Mouse (Mus musculus) frontal cortex, postnatal 36 days (tissue): ENCODE data around the gene Cldnd2.
A peak's percentile ranks its signal among the peaks of the same experiment; 100 is the strongest.
"Not testable (repeated sequence)": the region's sequence is repeated elsewhere in the genome, so short reads cannot be mapped to it uniquely, and the experiment has no call there.

ENCODE experiments used
- DNase-seq, 2 experiments: peaks; one replicate each; pipeline ENCODE4 v3.0.0; 2022; ENCODE audit warnings: low spot score in 2 of 2

Gene Cldnd2

DNA sequence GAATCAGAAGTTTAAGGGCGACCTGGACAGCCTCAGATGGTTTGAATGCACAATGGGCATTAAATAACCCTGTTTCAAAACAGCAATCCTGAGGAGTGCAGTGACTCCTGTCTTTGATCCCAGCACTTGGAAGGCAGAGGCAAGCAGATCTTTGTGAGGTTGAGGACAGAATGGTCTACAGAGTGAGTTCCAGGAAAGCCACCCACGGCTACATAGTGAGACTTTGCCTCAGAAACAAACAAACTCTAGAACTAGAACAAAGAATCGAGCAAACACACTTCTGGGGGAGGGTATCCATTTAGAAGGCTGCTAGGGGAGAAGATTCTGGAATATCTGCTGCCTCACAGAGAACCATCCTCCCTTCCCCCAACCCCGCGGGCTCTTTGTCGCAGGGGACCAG, at the start of gene Cldnd2:
Cldnd2 (plus strand) TSS at position 301 of the 400 bp plus-strand sequence.
- DNase-seq = no peak

DNA sequence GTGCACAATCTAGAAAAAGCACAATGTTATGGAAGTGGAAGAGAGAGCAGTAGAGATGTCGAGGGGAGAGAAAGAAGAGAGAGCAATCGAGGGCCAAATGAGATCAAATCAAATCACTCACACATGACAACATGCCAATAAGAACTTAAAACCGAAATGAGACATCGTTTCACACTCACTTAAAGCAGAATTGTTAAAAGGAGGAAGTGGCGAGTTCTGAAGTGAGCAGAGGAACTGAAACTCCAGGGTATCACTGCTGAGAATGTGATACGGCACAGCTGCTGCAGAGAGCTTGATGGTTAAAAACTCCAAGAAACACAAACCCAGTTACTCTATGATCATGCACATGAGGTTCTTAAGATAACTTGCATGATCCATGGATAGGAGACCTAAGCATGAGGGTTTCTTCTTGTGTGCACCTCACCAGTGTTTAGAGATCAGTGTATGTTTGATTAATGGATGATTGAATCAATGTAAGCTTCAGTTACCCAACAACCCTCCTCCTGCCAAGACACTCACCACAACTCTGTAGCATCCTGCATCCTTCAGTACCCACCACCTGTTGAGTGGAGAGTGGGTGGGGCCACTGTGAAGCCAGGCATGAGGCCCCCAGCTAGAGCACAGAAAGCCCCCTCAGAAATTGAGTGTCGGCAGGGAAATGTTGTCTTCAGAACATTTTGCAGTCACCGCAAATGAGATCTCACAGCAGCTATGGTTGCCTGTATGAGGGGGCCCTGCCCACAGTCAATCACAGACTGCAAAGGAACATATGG, 48.0 kb upstream of the Cldnd2 start:
- DNase-seq = no peak

DNA sequence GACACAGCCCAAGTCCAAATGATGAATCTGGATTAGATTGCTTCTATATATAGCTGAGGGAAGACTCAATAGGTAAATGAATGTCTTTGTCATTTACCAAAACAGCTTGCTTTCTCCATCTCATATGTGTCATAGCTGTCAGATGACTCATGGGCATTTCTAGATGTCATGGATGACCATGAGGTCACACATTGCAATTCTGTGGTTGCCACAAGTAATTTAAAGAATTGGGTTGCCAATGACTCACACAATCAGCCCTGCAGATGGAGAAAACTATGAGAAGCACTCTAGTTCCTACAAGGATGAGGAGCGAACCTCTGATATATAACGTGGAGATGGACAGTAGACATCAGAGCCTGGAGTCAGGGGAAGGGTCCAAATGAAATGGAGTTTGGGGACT, 41.1 kb upstream of the Cldnd2 start:
- no peak for DNase-seq

DNA sequence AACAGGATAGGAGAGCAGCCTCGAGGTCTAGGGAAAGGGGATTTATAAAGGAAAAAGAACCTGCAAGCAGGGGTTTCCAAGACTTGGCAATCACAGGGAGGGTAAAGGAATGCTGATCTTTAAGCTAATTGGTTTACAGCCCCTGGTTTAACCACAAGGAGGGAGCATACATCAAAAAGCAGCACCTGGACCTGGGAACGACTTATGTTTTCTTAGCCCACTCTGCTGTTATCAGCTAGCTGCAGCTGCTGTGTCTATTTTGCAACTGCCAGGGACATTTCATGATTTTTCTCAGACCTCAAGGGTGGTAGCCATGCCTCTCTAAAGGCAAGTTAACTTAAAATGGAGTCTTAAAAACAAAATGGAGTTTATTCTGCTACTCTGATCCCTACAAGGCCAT, 37.9 kb upstream of the Cldnd2 start:
- DNase-seq = no peak

DNA sequence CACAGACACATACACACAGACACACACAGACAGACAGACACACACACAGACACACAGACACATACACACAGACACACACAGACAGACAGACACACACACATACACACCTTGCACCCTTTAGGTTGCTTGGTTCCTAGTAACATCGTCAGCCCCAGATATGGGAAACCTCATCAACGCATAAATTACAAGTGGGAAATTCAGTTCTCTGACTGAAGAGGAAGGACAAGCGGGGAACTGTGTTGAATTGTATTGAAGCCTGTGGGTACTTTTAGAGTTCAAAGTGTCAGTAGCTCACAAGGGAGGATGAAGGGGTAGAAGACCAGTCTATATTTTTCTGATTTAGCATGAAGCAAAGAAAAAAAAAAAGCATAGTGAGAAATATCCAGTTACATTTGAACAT, 33.0 kb upstream of the Cldnd2 start:
- no peak for DNase-seq

DNA sequence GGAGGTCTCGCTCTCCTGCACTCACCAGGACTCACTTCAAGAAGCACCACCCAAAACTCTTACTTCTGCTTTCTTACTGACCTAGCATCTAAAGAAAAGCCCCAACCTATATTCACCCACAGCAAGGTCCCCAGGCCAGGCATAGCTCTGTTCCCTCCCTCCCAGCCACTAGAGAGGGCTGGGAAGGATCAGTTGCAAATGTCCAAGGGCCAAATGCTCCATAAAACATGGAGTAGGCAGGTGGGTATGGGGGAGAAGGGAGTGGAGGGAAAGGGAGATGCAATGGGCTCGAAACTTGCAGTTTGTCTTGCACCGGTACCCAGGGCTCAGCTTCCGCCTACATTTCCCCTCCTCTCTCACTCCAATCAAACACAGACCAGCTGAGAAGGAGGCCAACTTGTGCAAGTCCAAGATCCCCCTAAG, 32.4 kb upstream of the Cldnd2 start, which contains the start of gene Siglecg:
Siglecg (plus strand) TSS at position 74 of the 423 bp plus-strand sequence.
- no peak for DNase-seq

DNA sequence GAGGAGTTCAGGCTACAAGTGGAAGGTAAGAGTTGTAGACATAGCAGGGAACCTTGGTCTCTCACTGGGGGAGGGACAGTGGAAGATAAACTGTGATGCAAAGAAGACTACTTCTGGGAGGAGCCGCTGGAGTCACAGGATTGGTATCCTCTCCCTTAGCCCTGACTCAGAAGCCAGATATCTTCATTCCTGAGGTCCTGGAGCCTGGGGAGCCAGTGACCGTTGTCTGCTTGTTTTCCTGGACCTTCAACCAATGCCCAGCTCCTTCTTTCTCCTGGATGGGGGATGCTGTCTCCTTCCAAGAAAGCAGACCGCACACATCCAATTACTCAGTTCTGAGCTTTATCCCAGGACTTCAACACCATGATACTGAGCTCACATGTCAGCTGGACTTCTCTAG, 31.5 kb upstream of the Cldnd2 start:
- DNase-seq = no peak

DNA sequence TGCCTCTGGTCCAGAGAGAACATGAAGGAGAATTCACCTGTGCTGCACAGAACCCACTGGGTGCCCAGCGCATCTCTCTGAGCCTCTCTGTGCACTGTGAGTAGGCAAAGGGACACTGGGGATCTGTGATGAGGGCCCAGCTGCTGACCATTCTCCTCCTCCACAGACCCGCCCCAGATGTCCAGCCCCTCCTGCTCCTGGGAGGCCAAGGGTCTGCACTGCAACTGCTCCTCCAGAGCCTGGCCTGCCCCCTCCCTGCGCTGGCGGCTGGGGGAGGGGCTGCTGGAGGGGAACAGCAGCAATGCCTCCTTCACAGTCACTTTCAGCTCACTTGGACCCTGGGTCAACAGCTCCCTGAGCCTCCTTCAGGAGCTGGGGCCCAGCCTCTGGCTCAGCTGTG, 28.9 kb upstream of the Cldnd2 start:
- DNase-seq = not testable (repeated sequence)

DNA sequence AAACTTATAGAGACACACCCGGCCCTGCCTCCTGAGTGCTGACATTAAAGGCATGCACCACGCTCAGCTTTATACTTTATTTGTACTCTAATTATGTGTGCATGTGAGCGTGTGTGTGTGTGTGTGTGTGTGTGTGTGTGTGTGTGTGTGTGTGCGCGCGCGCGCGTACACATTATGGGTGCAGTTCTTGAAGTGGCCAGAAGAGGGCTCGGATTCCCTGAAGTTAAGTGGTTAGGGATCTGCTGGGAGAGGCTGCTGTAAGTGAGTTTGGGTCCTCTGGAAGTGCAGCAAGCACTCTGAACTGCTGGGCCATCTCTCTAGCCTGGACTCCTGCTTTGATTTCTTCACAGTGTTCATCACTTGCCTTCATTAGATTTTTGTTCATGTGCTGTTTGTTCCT, 23.3 kb upstream of the Cldnd2 start:
- no peak for DNase-seq

DNA sequence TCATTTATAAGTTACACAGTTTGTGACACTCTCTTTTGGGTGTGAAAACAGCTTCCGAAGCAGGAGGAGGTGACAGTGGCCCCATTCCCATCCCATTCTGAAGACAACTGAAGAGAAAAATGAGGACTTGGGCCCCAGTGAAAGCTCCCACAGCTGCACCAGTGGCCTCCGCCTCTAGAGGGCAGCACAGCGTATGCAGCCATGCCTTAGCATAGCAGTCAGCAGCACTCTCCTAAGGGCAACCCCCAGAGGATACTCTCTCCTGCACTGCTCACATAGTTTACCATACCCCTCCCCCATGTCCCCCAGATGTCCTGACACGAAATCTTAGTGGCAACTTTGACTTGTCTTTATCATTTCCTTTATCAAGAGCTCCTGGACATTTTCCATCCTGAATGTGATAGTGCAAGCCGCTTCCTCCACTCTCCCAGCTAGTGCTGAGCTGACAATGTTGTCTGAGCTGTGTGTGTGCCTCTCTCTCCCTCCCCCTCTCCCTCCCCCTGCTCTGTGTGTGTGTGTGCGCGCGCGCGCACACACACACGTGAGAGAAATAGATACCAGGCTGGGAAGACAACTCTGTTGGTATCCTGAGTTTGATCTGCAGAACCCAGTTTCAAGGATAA, 17.5 kb upstream of the Cldnd2 start:
- DNase-seq = peak; percentile 87 to 90

DNA sequence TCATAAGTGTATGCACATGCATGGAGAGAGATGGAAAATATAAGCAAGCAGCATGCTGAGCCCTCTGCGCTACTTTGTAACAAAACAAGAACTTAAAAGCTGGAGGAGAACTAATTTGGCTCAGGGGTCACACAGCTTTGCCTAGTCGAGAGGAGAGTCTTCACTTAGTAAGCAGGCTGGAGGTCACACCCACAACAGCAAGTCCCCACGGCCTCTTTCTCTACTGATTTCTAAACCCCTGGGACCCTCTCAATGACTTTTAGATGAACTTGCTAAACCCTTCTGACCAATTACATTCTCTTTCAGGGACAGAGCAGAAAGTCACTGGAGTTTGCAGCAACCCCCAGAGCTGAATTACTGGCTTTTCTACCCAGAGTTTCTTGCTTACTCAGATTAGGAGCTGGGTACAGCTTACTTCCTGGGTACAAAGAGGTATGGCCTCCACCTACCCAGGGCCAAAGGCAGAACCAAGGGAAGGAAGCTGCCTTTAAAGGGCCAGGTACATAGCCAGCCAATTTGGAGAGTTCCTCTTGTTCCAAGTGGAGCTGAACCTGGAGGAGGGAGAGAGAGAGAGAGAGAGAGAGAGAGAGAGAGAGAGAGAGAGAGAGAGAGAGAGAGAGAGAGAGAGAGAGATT, 16.5 kb upstream of the Cldnd2 start:
- no peak for DNase-seq

DNA sequence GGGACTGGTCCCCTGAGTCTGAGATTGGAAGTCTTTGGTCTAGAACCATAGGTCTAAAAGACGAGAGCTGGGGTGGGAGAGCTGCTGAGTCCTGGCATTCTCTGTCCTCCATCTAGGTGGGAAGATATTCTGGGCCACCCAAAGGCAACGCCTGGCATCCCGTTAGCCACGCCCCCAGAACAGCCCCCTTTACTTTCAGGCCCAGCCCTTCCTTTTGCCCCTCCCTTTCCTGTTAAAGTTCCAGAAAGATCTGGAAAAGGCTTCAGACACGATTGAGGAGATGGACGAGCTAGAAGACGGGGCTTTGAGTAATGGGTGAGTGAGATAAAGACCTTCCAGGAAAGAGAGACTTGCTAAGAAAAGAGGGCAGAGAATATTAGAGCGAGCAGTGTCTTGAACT, 13.2 kb upstream of the Cldnd2 start, which contains the start of gene Lim2:
Lim2 (plus strand) TSS at position 265 of the 400 bp plus-strand sequence.
- DNase-seq = no peak

DNA sequence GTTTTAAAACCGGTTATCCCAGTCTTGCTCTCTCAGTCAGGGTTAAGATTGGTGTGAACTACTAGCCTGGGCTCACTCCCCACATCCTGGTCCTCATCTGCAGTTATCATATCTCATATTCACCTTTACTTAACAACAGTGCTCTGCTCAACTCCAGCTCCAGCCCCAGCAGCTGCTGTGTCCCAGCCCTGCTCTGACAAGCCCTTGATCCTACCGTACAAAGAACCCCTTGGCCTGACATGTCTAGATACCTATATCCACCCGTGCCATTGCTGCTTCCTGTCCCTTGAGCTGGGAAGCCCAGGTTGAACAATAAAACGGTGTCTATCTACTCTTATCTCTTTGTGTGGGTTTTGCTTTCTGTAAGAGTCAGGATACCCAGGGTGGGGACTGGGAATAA, 11.1 kb upstream of the Cldnd2 start:
- no peak for DNase-seq

DNA sequence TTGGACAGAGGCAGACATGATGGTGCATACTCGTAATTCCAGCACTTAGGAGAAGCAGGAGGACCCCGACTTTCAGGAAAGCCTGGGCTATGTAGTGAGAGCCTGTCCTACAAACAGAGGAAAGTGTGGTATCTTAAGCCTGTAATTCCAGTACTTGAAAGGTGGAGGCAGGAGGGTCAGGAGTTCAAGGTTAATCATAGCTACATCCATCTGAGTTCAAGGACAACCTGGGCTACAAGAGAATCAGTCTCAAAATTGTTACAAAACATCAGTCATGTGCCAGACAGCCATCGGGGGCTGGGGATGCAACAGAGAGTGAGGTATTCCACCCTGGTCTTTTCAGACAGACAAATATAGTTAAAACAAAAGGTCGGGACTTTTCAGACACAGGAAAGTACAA, 7.7 kb upstream of the Cldnd2 start:
- DNase-seq = no peak

DNA sequence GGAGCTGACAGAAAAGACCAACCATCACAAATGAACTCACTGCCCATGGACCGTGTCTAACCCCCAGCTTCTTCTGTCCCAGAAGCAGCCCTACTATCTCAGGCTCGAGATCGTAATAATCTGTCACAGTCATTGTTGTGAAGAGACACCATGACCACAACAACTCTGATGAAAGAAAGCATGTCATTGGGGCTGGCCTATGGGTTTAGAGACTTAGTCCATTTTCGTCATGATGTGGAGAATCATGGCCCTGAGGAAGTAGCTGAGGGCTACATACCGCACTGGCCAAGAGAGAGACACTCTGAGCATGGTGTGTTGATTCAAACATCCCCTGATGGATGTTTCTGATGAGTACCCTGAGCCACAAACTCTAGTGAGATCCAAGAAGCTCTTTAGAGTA, 5.9 kb upstream of the Cldnd2 start:
- DNase-seq = no peak

DNA sequence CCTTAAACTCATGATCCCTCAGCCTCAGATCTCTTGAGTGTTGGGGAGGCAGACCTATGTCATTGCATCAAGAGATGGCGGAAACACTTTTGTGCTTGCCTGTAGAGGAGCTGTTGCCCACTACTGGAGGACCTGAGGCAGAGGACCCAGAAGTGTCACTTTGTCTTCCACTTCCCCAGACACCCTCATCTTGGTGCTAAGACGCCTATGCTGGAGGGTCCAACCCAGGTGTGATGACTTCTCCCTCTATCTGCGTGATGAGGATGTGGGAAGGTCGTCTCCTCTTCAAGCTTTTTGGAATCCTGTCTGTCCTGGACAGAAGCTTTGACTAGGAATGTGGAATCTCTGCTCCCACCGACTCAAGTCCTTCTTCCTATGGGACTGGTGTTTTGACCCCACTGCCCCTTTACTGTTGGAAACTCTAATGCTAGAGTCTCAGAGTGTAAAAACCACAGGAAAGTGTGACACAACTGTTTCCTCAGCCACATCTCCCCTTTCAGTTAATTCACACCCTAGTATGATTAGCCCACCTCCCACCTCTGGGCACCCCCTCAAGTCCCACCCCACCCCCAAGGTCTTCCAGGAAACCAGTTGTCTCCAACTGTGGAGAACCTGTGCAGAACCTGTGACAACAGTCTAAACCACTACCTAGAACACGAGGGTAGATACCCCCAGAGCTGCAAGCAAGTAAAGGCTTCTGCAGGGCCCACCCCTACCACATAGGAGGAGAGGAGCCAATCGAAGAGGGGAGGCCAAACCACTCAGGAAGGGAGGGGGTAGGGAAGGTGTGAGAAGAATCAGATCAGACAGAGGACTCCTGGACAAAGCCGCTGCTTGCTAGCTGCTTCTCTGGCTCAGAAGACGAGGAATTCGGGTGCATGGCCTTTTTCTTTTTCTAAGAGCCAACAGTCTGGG, 4.0 kb upstream of the Cldnd2 start, which contains the start of gene Nkg7:
Nkg7 (plus strand) TSS at position 733 of the 915 bp plus-strand sequence.
- no peak for DNase-seq

DNA sequence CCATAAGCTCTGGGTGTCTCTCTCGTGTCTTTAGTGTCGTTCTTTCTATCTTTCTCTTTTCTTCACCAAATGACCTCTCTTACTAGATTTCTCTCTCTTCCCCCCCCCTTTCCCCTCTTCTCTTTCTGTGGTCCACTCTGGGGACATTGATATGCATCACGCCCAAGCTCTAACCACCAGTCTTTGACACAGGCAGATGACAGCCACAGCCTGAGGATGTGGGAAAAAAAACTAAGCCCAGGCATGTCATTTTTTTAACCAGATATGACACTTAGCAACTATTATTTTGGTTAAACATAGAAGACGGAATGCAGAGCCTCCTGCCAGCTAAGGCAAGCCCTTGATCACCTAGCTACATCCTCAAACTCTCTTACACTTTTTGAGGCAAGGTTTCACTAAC, 2.0 kb upstream of the Cldnd2 start:
- no peak for DNase-seq

DNA sequence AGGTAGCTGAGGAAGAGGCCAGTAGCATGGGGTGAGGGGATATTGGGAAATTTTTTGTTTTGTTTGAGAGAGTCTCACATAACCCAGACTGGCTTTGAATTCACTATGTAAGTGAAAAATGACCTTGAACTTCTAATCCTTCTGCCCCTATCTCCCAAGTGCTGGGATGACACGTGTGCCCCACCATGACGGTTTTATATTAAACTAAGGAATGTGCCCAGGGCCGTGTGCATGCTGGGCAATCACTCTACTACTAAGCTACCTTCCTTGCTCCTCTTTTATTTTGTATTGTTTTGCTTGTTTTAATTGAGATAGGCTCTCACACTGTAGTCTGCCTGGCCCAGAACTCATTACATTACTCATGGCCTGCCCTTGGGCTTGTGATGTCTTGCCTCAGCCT, 489 bp downstream of the Cldnd2 start:
- no peak for DNase-seq

DNA sequence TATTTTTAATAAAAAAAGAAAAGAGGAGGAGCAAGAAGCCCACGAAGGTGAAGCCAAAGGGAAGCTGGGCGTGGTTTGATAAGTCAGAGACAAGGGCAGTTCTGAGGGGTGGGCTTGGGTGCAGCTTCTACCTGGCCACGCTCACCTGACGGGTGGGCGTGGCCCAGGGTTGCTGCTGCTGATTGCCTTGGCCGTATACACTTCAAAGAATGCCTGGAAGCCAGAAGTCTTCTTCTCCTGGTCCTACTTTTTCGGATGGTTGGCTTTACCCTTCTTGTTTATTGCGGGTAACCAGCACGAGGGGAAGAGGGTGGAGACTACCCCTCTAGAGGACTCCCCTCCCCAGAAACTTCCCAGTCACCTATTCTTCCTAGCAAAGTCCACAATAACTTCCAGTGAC, 2.1 kb downstream of the Cldnd2 start:
- no peak for DNase-seq

DNA sequence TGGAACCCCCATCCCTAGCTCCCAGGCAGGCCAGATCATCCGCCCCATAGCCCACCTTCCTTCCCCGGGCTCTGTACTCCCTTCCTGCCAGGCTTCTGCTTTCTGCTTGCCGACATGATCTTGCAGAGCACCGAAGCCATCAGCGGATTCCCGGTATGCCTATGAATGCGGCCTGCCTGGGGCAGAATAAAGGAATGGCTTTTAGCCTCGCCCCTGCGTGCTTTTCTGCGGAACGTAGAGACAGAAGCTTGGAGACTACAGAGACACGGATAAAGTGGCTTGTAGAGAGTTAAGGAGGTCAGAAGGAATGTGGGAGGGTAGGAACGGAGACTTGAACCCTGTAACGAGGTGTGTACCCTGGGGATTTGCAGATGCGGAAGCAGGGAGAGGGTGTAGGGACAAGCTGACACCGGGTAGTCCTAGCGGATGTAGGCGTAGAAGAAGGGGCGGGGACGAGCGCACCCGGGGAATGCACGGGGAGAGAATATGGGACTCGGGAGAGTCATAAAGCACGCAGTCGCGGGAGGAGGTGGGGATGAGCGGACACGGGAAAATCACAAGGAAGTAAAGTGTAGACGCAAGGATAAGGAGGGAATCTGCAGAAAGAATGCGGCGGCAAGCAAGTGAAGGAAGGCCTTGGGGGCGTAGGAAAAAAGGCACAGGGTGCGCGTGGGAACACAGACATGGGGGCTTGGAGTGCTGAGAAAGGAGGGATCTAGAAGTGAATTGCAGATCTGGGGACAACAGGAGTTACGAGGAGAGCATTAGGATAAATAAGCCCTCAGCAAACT, 2.7 kb downstream of the Cldnd2 start:
- DNase-seq = peak; percentile 70 to 74

DNA sequence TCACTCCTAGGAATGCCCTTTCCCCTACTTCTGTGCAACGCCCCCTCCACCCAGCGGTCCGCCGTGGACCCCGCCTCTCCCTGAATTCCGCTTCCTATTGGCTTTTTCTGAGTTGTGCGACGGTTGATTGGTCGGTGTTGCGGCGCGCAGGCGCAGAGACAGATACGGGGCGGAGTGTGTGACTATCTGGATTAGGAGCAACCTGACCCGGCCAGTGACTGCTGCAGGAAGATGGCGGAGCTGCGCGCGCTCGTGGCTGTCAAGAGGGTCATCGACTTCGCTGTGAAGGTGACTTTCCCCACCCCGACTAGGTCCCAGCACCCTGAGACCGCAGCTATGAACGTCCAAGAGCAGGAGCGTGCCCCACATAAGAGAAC, 3.3 kb downstream of the Cldnd2 start, which contains the start of the genes Etfb and Gm45233:
Etfb (plus strand) TSS at position 167 of the 377 bp plus-strand sequence.
Gm45233 (plus strand) TSS at position 212 of the 377 bp plus-strand sequence.
- DNase-seq = peak; percentile 94 to 95
